Mouse (Mus musculus) E14TG2a.4 (cell line): Measurements from ENCODE around the gene E130308A19Rik.

Source experiments
- CTCF ChIP-seq: conservative IDR thresholded peaks from 2 replicates; pipeline ENCODE4 v1.5.1; 2014; ENCODE audit warnings: low read length
- NANOG ChIP-seq: IDR thresholded peaks from 2 replicates; pipeline ENCODE4 v1.6.1; 2014; ENCODE audit warnings: borderline replicate concordance, low read length, mixed read lengths
- POU5F1 ChIP-seq: IDR thresholded peaks from 2 replicates; pipeline ENCODE4 v1.6.1; 2014; ENCODE audit warnings: low read length, borderline replicate concordance

- TF ChIP-seq CTCF (no peak), POU5F1 (no peak), NANOG (no peak)
These were observed 86.4 kb downstream of the E130308A19Rik start for GRCm38 (mm10) chr4:59712451-59712850.
